Mouse (Mus musculus): ENCODE results near the gene Cercam. TPM values are rescaled to one million over a fixed set of nuclear protein-coding genes. Genes with fewer than 3 reads are reported as not detected.
"Not testable (repeated sequence)": the region's sequence is repeated elsewhere in the genome, so short reads cannot be mapped to it uniquely, and the experiment has no call there.

The Cercam gene
- total RNA-seq, 2 experiments from 2014 or later, result 17.7 TPM

- intact Hi-C loops (cut with DNase I; ENCODE audit: low total_unique reads), result no loop called here
Measured at GRCm38 (mm10) chr2:29849841-29850480, 19.0 kb upstream of the Cercam start.

GRCm38 (mm10) chr2:29852957-29853485, 15.9 kb upstream of the Cercam start:
- intact Hi-C loops (cut with DNase I; ENCODE audit: low total_unique reads), result no loop called here
- DNase-seq, result no peak

More at GRCm38 (mm10) chr2:29849841-29850480, 19.0 kb upstream of the Cercam start:
- no peak for DNase-seq

DNA sequence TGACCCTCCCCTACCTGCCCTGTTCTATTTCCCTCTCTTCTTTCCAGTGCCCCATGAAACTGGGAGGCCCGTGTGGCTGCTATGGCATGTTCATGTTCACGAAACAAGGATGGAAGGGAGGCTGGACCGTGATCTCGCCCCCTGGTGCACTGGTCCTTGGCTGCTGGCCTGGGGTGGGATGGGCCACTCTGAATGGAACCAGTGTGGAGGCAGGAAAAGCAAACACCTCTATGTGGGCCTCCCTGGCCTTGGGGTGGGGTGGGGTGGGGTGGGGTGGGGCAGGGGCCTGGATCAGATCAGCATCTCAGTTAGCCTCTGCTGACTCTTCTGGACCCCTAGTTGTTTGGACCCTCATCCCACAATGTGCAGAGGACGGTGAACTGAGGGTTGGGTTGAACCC, 15.2 kb upstream of the Cercam start:
- no peak for DNase-seq
- intact Hi-C loops (cut with DNase I; ENCODE audit: low total_unique reads), result no loop called here

GRCm38 (mm10) chr2:29855585-29856210, 13.3 kb upstream of the Cercam start:
- no peak for DNase-seq
- intact Hi-C loops (cut with DNase I; ENCODE audit: low total_unique reads), result loop anchor here (5.0 kb wide), 1 partner anchor 38 kb away; no protein-coding TSS in a partner anchor

GRCm38 (mm10) chr2:29856451-29857260, 12.3 kb upstream of the Cercam start:
- intact Hi-C loops (cut with DNase I; ENCODE audit: low total_unique reads), result loop anchor here (5.0 kb wide), 1 partner anchor 39 kb away; no protein-coding TSS in a partner anchor
- no peak for DNase-seq

DNA sequence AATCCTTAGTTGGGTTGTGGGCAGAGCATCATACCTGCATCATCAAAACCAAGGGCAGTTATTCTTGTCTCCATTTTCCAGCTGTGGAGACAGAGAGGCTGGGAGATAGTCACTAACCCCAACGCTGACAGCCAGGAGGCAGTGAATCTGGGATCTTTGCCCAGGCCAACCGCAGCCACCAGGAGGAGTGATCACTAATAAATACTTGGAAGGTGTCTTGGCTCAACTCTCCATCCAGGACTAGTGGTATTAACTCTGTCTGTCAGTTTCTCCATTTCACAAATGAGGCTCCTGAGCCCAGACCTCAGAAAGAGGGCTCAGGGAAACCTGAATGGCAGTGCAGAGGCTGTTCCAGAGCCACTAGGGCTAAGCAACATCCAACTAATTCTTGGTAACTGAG, 11.6 kb upstream of the Cercam start:
- peak; percentile 60 for DNase-seq
- intact Hi-C loops (cut with DNase I; ENCODE audit: low total_unique reads), result loop anchor here (5.0 kb wide), 1 partner anchor 40 kb away; no protein-coding TSS in a partner anchor

- intact Hi-C loops (cut with DNase I; ENCODE audit: low total_unique reads), result loop anchor here (5.0 kb wide), 1 partner anchor 41 kb away; no protein-coding TSS in a partner anchor
- DNase-seq, result peak; percentile 52
Measured at GRCm38 (mm10) chr2:29857967-29858366, 11.0 kb upstream of the Cercam start.

GRCm38 (mm10) chr2:29858748-29859473, 10.1 kb upstream of the Cercam start:
- DNase-seq, result no peak
- intact Hi-C loops (cut with DNase I; ENCODE audit: low total_unique reads), result loop anchor here (5.0 kb wide), 1 partner anchor 42 kb away; no protein-coding TSS in a partner anchor

GRCm38 (mm10) chr2:29865125-29865524, 3.8 kb upstream of the Cercam start:
- no peak for DNase-seq
- intact Hi-C loops (cut with DNase I; ENCODE audit: low total_unique reads), result no loop called here

GRCm38 (mm10) chr2:29869646-29870451, 885 bp downstream of the Cercam start:
- intact Hi-C loops (cut with DNase I; ENCODE audit: low total_unique reads), result no loop called here
- DNase-seq, result peak; percentile 40

DNA sequence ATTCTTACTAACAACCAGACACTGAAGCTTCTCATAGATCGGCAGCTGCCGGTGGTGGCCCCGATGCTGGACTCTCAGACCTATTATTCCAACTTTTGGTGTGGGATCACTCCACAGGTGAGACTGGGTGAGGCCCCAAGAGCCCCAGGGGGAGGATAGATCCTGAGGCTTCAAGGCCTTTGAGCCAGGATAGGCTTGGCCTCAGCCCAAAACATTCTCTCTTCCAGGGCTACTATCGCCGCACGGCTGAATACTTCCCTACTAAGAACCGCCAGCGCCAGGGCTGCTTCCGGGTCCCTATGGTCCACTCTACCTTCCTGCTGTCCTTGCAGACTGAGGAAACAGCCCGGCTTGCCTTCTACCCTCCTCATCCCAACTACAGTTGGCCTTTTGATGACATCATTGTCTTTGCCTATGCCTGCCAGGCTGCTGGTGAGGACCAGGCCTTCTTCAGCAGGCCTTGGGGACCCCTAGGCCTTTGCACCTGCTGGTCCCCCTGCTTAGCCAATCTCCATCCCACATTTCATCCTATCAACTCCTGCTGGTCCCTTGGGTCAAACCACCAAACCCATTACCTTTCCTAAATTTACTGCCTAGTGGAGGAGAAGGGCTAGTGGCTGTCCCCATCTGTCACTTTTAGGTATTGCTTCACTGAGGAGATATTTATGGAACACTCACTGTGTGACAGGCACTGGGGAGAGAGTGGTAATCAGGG, 3.8 kb downstream of the Cercam start:
- intact Hi-C loops (cut with DNase I; ENCODE audit: low total_unique reads), result no loop called here
- DNase-seq, result no peak

- no peak for DNase-seq
- intact Hi-C loops (cut with DNase I; ENCODE audit: low total_unique reads), result no loop called here
Measured at GRCm38 (mm10) chr2:29873801-29874200, 4.8 kb downstream of the Cercam start.

GRCm38 (mm10) chr2:29878061-29878460, 9.1 kb downstream of the Cercam start:
- intact Hi-C loops (cut with DNase I; ENCODE audit: low total_unique reads), result no loop called here

GRCm38 (mm10) chr2:29879191-29879590, 10.2 kb downstream of the Cercam start:
- intact Hi-C loops (cut with DNase I; ENCODE audit: low total_unique reads), result no loop called here
- no peak for DNase-seq

More at GRCm38 (mm10) chr2:29878061-29878460, 9.1 kb downstream of the Cercam start:
- DNase-seq, result no peak

- intact Hi-C loops (cut with DNase I; ENCODE audit: low total_unique reads), result no loop called here
- no peak for DNase-seq
Measured at GRCm38 (mm10) chr2:29879964-29880830, 11.2 kb downstream of the Cercam start.

GRCm38 (mm10) chr2:29886659-29887292, 17.8 kb downstream of the Cercam start:
- intact Hi-C loops (cut with DNase I; ENCODE audit: low total_unique reads); DNase-seq: not testable (repeated sequence)

Measured in gastrocnemius, postnatal 14 days (tissue).